Mouse (Mus musculus) adrenal gland, postnatal 0 days (tissue): ENCODE results near the gene Tuba1c. TPM values are rescaled to one million over a fixed set of nuclear protein-coding genes. Genes with fewer than 3 reads are reported as not detected.

ENCODE experiments used
- microRNA-seq: library from miRNA; unstranded; fragments of <30 nt; microRNA quantifications from one replicate; pipeline ENCODE4, GENCODE M21; 2016; ENCODE audit warnings: borderline replicate concordance; ENCODE audit not compliant: insufficient number of aligned reads
- polyA plus RNA-seq: library from polyadenylated mRNA; unstranded; fragments of >200 nt; fragmentation: Nextera tagmentation; extraction: Ambion mirVana; gene quantifications from 2 replicates; pipeline ENCODE4 v1.2.1, GENCODE M21; 2015

Tuba1c gene
- 86.3 and 141 TPM in 2 replicates for polyA plus RNA-seq

GRCm38 (mm10) chr15:99029619-99030584 is at the start of gene Tuba1c:
Tuba1c (plus strand) TSS chr15:99029891.

GRCm38 (mm10) chr15:99055040-99055439 is 25.3 kb downstream of the Tuba1c start, which contains the start of gene Prph:
Prph (plus strand) TSS chr15:99055174.

GRCm38 (mm10) chr15:99074019-99074599 is 44.4 kb downstream of the Tuba1c start, which contains the start of gene Troap:
Troap (plus strand) TSS chr15:99074575.

GRCm38 (mm10) chr15:99087253-99088075 is 57.8 kb downstream of the Tuba1c start, which contains the start of gene C1ql4:
C1ql4 (minus strand) TSS chr15:99087817.

Small RNAs within 50 kb of the gene (microRNA-seq; reads per million reads assigned to microRNA genes)
- gene Mir6960, result 1.4 reads per million

Other genes with a start within 250 kb of the Tuba1c start
- not detected in 2 replicates for gene Wnt1, start 240.0 kb upstream of the Tuba1c start, polyA plus RNA-seq
- 0.03 TPM in 1 of 2 replicates, not detected in the other for gene Ddn, start 220.4 kb upstream of the Tuba1c start, polyA plus RNA-seq
- 57.7 and 81.2 TPM in 2 replicates for gene Prkag1, start 198.4 kb upstream of the Tuba1c start, polyA plus RNA-seq
- 5.1 and 6.8 TPM in 2 replicates for gene Kmt2d, start 158.7 kb upstream of the Tuba1c start, polyA plus RNA-seq
- 9.2 and 11.9 TPM in 2 replicates for gene Rhebl1, start 135.4 kb upstream of the Tuba1c start, polyA plus RNA-seq
- 2.4 and 3.1 TPM in 2 replicates for gene Dhh, start 131.4 kb upstream of the Tuba1c start, polyA plus RNA-seq
- gene Lmbr1l, start 111.7 kb upstream of the Tuba1c start, polyA plus RNA-seq, result 10.6 and 11.6 TPM in 2 replicates
- 644 and 731 TPM in 2 replicates for gene Tuba1b, start 95.3 kb upstream of the Tuba1c start, polyA plus RNA-seq
- gene Gm49450, start 76.3 kb upstream of the Tuba1c start, polyA plus RNA-seq, result not detected in 2 replicates
- gene Tuba1a, start 76.2 kb upstream of the Tuba1c start, polyA plus RNA-seq, result 949 and 2,608 TPM in 2 replicates
- gene Prph, start 25.3 kb downstream of the Tuba1c start, polyA plus RNA-seq, result 69.2 and 285 TPM in 2 replicates
- gene Troap, start 44.7 kb downstream of the Tuba1c start, polyA plus RNA-seq, result 5.4 and 6.5 TPM in 2 replicates
- gene C1ql4, start 57.9 kb downstream of the Tuba1c start, polyA plus RNA-seq, result 0.19 and 0.26 TPM in 2 replicates
- 1.2 and 2.4 TPM in 2 replicates for gene Dnajc22, start 63.3 kb downstream of the Tuba1c start, polyA plus RNA-seq
- gene Spats2, start 96.0 kb downstream of the Tuba1c start, polyA plus RNA-seq, result 15.4 and 21.1 TPM in 2 replicates
- 0.93 and 1.0 TPM in 2 replicates for gene Kcnh3, start 195.0 kb downstream of the Tuba1c start, polyA plus RNA-seq
- gene Mcrs1, start 222.1 kb downstream of the Tuba1c start, polyA plus RNA-seq, result 84.0 and 84.4 TPM in 2 replicates